Mouse (Mus musculus) midbrain, embryonic 16.5 days (tissue): ENCODE results near the gene Osbp2. TPM values are rescaled to one million over a fixed set of nuclear protein-coding genes. Genes with fewer than 3 reads are reported as not detected.
A peak's percentile ranks its signal among the peaks of the same experiment; 100 is the strongest.

Source experiments
- ATAC-seq: fragments of 200-750 bp; cut with Nextera tagmentation; 2 replicates; pipeline ENCODE4 v1.8.0; 2017; ENCODE audit warnings: moderate TSS enrichment
- H3K27ac ChIP-seq: fragments of 300-500 bp; sonication (generic); 2 replicates; pipeline ENCODE4 v1.5.1; 2014; ENCODE audit warnings: mild to moderate bottlenecking, low read length, mixed read lengths
- H3K27me3 ChIP-seq: fragments of 300-500 bp; sonication (generic); 2 replicates; pipeline ENCODE4 v1.6.1; 2014; ENCODE audit warnings: low read depth, low read length, mixed read lengths; ENCODE audit not compliant: control insufficient read depth, insufficient read depth
- H3K36me3 ChIP-seq: fragments of 300-500 bp; sonication (generic); 2 replicates; pipeline ENCODE4 v1.6.1; 2014; ENCODE audit warnings: mild to moderate bottlenecking, low read length, moderate library complexity, mixed read lengths; ENCODE audit not compliant: control insufficient read depth, insufficient read depth
- H3K4me1 ChIP-seq: fragments of 300-500 bp; sonication (generic); 2 replicates; pipeline ENCODE4 v1.6.1; 2014; ENCODE audit warnings: mild to moderate bottlenecking, low read length, mixed read lengths; ENCODE audit not compliant: control insufficient read depth, insufficient read depth
- H3K4me2 ChIP-seq: fragments of 300-500 bp; sonication (generic); 2 replicates; pipeline ENCODE4 v1.6.1; 2014; ENCODE audit warnings: mild to moderate bottlenecking, low read length, mixed read lengths
- H3K4me3 ChIP-seq: fragments of 300-500 bp; sonication (generic); 2 replicates; pipeline ENCODE4 v1.5.1; 2014; ENCODE audit warnings: low read depth, mild to moderate bottlenecking, low read length, moderate library complexity, mixed read lengths
- H3K9ac ChIP-seq: fragments of 300-500 bp; sonication (generic); 2 replicates; pipeline ENCODE4 v1.6.1; 2014; ENCODE audit warnings: low read depth, low read length, mixed read lengths
- H3K9me3 ChIP-seq: fragments of 300-500 bp; sonication (generic); replicated peaks from 2 replicates; pipeline ENCODE4 v1.6.1; 2014; ENCODE audit warnings: mild to moderate bottlenecking, low read length, mixed read lengths; ENCODE audit not compliant: control insufficient read depth, poor library complexity, severe bottlenecking
- WGBS: fragments of 180-500 bp; shearing (Covaris S2); extraction: QIAGEN DNeasy Blood & Tissue Kit; methylation state at CpG from one replicate; pipeline ENCODE4 v1.1.7; 2014; 5-methylcytosine and 5-hydroxymethylcytosine counted together
- polyA plus RNA-seq: library from polyadenylated mRNA; unstranded; fragments of >200 nt; fragmentation: Nextera tagmentation; extraction: Ambion mirVana; gene quantifications from 2 replicates; pipeline ENCODE4 v1.2.1, GENCODE M21; 2015

Osbp2 gene
- polyA plus RNA-seq, 1 experiment from 2014 or later = 40.9 TPM

DNA sequence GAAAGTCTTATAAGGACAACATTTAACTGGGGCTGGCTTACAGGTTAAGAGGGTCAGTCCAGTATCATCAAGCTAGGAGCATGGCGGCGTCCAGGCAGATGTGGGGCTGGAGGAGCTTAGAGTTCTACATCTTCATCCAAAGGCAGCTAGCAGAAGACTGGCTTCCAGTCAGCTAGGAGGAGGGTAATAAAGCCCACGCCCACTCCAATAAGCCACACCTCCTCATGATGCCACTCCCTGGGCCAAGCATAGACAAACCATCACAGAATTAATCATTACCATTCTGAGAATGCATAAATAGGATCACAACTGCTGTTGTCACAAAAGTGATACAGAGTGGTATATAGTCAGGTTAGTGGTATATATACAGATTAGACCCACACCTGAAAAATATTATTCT lies 73.8 kb downstream of the Osbp2 start:
- WGBS = 89% methylated on average over 3 of the region's 3 CpGs
- Histone ChIP-seq H3K9me3 (no peaks in the 10 kb centered on the region), H3K27me3 (no peaks in the 10 kb centered on the region), H3K4me3 (no peak overlapping the region), H3K36me3 (no peaks in the 10 kb centered on the region), H3K4me2 (no peak overlapping the region), H3K9ac (no peak overlapping the region), H3K4me1 (no peaks in the 10 kb centered on the region), H3K27ac (no peak overlapping the region)
- ATAC-seq = no peak

- Histone ChIP-seq H3K9ac (no peak overlapping the region), H3K27me3 (no peaks in the 10 kb centered on the region), H3K4me1 (no peaks in the 10 kb centered on the region), H3K27ac (no peak overlapping the region), H3K4me3 (no peak overlapping the region), H3K9me3 (no peaks in the 10 kb centered on the region), H3K4me2 (no peak overlapping the region), H3K36me3 (no peaks in the 10 kb centered on the region)
- ATAC-seq = peak; percentile 76
- 11% methylated on average over 6 of the region's 6 CpGs for WGBS
Measured at GRCm38 (mm10) chr11:3786564-3786963, 77.1 kb downstream of the Osbp2 start.

GRCm38 (mm10) chr11:3775263-3775644 lies 88.4 kb downstream of the Osbp2 start:
- no peaks in the 10 kb centered on the region for H3K9me3 ChIP-seq
- ATAC-seq = no peak
- peak overlapping the region; percentile 69 for H3K4me3 ChIP-seq
- peak overlapping the region; percentile 82 for H3K27ac ChIP-seq
- 44% methylated on average over 4 of the region's 4 CpGs for WGBS
- H3K9ac ChIP-seq = peak overlapping the region; percentile 88
- no peaks in the 10 kb centered on the region for H3K36me3 ChIP-seq
- peaks cover 5% of the 10 kb centered on the region for H3K4me1 ChIP-seq
- no peaks in the 10 kb centered on the region for H3K27me3 ChIP-seq
- H3K4me2 ChIP-seq = peak overlapping the region; percentile 76

GRCm38 (mm10) chr11:3774463-3775262 lies 89.0 kb downstream of the Osbp2 start:
- under 1% methylated on average over 53 of the region's 56 CpGs for WGBS

DNA sequence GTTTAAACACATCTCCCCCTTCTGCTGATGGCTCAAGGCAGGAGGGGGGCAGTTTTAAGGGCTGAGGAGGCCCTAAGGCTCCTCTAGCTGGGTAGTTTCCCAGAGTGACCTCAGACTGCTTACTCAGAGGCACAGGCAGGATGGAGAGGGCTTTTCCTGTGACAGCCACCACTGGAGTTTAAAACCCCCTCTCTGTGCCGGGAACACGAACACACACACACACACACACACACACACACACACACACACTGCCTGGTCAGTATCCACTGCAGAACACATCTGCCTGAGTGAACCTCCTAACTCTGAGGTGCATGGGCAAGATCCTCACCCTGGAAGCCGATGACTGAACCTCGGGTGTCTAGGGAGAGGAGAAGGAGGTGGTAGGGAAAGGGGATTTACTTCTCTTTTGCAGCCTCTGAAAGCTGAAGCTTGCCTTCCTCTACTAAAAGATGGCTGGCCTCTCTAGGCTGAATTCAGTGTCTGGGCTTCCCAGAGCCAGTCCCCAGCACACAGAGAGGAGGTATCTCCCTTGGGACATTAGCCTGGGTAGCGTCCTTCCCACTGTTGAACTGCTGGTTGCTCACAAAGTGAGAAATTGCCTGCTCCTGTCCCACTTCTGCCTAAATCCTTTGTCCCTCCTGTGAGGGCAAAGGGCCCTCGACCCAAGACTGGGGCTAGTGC lies 89.8 kb downstream of the Osbp2 start:
- Histone ChIP-seq H3K4me1 (peaks cover 5% of the 10 kb centered on the region), H3K9me3 (no peaks in the 10 kb centered on the region), H3K4me2 (peak overlapping the region; percentile 76), H3K27me3 (no peaks in the 10 kb centered on the region), H3K4me3 (peak overlapping the region; percentile 69), H3K36me3 (peaks cover 3% of the 10 kb centered on the region), H3K9ac (peak overlapping the region; percentile 88), H3K27ac (peak overlapping the region; percentile 82)
- peak; percentile 52 for ATAC-seq
- WGBS = 24% methylated on average over 6 of the region's 6 CpGs

More at GRCm38 (mm10) chr11:3774463-3775262, 89.0 kb downstream of the Osbp2 start:
- Histone ChIP-seq H3K27me3 (no peaks in the 10 kb centered on the region), H3K4me3 (peak overlapping the region; percentile 69), H3K4me1 (peaks cover 5% of the 10 kb centered on the region), H3K9me3 (no peaks in the 10 kb centered on the region), H3K36me3 (no peaks in the 10 kb centered on the region), H3K4me2 (peak overlapping the region; percentile 76), H3K27ac (peak overlapping the region; percentile 82), H3K9ac (peak overlapping the region; percentile 88)
- ATAC-seq = peak; percentile 77

GRCm38 (mm10) chr11:3773136-3773535 lies 90.6 kb downstream of the Osbp2 start:
- ATAC-seq = peak; percentile 19; the same call in 1 of the 2 replicates
- peaks cover 5% of the 10 kb centered on the region for H3K4me1 ChIP-seq
- H3K9me3 ChIP-seq = no peaks in the 10 kb centered on the region
- H3K36me3 ChIP-seq = peaks cover 5% of the 10 kb centered on the region
- 70% methylated on average over 8 of the region's 8 CpGs for WGBS
- H3K4me3 ChIP-seq = peak overlapping the region; percentile 69
- peak overlapping the region; percentile 82; the same call in 1 of the 2 replicates for H3K27ac ChIP-seq
- peak overlapping the region; percentile 76 for H3K4me2 ChIP-seq
- H3K27me3 ChIP-seq = no peaks in the 10 kb centered on the region
- peak overlapping the region; percentile 88 for H3K9ac ChIP-seq

DNA sequence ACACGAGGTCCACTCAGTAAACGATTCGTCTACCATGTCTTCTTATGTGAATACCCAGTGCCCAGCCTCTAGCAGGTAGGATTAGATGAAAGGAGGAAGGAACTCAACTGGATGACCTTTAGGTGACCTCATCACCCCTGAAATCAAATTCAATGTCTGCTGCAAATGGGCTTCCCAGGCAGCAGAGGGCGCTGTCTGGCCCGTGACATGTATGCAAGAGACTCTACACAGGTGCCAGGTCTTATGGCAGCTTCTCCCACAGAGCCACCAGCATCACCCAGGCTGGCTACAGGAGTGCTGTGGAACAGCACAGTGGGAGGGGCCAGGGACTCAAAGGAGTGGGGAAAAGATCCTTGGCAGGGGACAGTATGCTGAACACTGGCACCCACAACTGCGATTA lies 92.4 kb downstream of the Osbp2 start:
- Histone ChIP-seq H3K9me3 (no peaks in the 10 kb centered on the region), H3K4me3 (no peak overlapping the region), H3K4me1 (peaks cover 5% of the 10 kb centered on the region), H3K27me3 (no peaks in the 10 kb centered on the region), H3K9ac (no peak overlapping the region), H3K36me3 (peaks cover 5% of the 10 kb centered on the region), H3K27ac (no peak overlapping the region), H3K4me2 (no peak overlapping the region)
- ATAC-seq = no peak
- WGBS = 46% methylated on average over 6 of the region's 6 CpGs

DNA sequence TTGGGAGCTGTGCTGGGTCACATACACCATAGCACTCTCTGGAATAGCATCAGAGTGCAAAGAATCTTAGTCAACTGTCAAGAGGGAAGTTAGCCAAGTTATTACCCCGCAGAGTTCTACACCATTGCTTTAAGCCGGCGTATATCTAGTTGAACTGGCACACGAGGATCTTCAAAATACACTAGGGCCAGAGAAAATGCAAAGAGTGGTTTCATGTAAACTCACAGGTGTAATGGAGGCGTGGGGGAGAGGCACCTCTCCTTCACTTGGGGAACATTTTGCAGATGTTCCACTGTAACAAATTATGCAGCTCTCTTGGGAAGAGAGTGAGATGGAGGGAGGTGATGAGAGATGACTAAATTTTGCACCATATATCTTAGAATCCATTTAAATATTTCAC lies 95.9 kb downstream of the Osbp2 start:
- no peak for ATAC-seq

DNA sequence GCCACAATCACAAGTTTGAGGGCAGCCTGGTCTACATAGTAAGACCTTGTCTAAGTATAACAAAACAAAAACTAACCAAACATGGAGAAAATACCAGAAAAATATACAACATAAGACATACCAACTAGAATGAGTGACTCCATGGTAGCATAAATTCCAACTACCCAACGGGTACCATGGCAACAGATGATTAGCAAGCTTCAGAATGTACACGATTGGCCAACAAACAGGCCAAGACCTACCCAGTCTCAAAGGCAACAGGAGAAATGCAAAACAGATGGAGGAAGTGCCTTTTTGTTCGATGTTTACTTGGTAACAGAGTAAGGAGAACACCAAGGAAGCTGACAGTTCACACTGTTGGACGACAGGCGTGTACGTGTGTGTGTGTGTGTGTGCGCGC lies 96.7 kb downstream of the Osbp2 start:
- peaks cover 7% of the 10 kb centered on the region for H3K36me3 ChIP-seq
- ATAC-seq = no peak
- H3K4me3 ChIP-seq = no peak overlapping the region
- no peaks in the 10 kb centered on the region for H3K9me3 ChIP-seq
- no peaks in the 10 kb centered on the region for H3K27me3 ChIP-seq
- no peak overlapping the region for H3K27ac ChIP-seq
- WGBS = 83% methylated on average over 8 of the region's 8 CpGs
- H3K9ac ChIP-seq = no peak overlapping the region
- no peak overlapping the region for H3K4me2 ChIP-seq
- no peaks in the 10 kb centered on the region for H3K4me1 ChIP-seq

More for the DNA sequence above, 95.9 kb downstream of the Osbp2 start:
- Histone ChIP-seq H3K4me1 (peaks cover under 1% of the 10 kb centered on the region), H3K27ac (no peak overlapping the region), H3K4me3 (no peak overlapping the region), H3K27me3 (no peaks in the 10 kb centered on the region), H3K9me3 (no peaks in the 10 kb centered on the region), H3K4me2 (no peak overlapping the region), H3K36me3 (peaks cover 7% of the 10 kb centered on the region), H3K9ac (no peak overlapping the region)
- 90% methylated on average over 5 of the region's 5 CpGs for WGBS
